Mouse (Mus musculus) CD4-positive, CD25-positive, alpha-beta regulatory T cell (primary cell): ENCODE results near the gene Capn1. TPM values are rescaled to one million over a fixed set of nuclear protein-coding genes. Genes with fewer than 3 reads are reported as not detected.

Experiments
- polyA plus RNA-seq: library from polyadenylated mRNA; unstranded; fragments of 100-300 nt; shearing (Covaris generic); gene quantifications from one replicate; pipeline ENCODE4 v1.2.1, GENCODE M21; 2017

The Capn1 gene
- polyA plus RNA-seq = 76.6 TPM

DNA sequence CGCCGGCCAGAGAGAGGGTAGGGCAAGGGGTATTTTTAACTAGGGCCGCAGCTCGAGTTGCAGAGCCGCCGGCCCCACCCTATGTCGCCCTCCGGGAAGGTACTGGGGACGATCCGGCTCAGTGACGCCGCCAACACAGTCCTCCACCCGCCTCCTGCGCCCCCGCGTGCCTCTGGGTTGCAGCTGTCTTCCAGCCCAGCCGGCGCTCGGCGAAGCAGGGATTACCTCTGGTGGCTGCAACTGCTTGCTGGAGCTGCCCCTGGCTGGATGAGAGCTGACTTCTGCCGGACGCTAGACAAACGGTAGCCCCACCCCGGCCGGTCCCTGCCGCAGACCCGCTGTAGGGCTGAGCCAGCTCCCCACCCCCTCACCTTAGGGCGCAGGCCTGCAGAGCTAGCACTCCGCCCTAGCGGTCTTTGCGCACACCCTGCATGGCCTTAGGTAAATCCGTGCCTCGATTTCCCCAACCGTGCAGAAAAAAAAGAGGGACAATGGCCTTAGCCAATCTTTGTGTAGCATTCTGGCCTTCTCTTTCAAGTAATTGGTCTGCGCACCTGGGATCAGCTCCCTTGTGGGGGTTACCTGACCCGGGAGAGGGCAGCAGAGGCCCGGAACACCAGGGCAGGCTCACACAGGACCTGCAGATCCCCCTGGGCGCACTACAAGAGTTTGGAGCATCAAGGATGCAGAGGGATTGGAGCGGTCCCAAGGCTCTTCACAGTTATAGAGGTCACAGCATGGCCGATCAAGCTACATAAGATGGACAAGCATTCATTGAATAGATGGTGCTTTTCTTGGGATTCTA lies at the start of gene Capn1:
Gene Capn1, minus strand, starts transcription at position 387 of the 805 bp plus-strand sequence.

DNA sequence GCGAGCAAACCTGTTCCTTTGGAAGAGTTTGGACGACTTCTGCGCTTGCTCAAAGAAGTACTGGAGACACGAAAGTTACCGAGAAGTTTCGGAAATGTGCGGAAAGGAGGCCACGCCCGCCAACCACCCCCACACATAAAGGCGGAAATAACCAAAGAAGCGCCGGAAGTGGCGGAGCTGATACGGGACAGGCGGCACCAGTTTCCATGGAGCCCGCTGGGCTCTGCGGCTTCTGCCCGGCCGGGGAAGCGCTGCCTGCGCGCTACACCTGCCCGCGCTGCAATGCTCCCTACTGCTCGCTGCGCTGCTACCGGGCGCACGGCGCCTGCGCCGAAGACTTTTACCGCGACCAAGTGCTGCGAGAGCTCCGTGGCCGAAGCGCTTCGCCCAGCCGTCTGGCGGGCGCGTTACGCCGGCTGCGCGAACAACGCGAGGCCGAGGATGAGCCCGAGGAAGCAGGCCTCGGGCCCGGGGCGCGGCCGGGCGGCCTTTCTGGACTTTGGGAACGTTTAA lies 45.4 kb upstream of the Capn1 start, which contains the start of gene Znhit2:
Gene Znhit2, plus strand, starts transcription at position 172 of the 513 bp plus-strand sequence.

DNA sequence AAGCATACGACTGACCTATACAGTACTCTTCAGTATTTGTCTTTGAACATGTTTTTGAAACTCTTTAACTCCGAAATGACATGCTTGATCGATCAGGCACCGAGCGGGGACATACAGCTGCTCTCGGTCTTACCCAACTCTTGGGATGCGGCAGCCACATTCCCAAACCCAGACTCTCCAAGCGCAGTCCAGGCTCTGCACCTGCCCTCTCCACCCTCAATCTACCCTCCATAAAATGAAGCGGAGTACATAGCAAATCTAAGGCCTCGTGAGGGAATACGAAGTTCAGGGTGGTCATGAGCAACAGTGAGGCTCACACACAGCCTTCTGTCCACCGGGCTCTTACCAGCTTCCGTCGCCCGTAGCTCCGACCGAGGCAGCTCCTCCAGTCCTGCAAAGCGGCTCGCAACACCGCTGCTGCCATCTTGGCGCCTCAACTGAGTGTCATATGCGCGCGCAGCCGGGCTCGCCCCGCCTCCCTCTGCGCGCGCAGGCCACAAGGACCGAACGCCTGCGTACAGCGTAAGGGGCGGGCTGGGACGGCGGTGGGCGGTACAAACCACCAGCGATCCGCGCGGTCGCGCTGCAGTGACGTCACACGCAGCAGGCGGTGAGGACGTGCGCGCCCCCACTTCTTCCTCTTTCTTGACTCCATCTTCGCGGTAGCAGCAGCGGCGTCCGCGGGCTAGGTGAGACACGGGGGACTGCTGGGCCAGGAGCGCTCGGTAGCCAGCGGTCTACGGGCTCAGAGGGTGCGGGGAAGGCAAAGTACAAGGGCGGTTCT lies 41.8 kb upstream of the Capn1 start, which contains the start of the genes Mrpl49 and Fau:
Gene Mrpl49, minus strand, starts transcription at position 473 of the 784 bp plus-strand sequence.
Gene Fau, plus strand, starts transcription at position 532 of the 784 bp plus-strand sequence.

DNA sequence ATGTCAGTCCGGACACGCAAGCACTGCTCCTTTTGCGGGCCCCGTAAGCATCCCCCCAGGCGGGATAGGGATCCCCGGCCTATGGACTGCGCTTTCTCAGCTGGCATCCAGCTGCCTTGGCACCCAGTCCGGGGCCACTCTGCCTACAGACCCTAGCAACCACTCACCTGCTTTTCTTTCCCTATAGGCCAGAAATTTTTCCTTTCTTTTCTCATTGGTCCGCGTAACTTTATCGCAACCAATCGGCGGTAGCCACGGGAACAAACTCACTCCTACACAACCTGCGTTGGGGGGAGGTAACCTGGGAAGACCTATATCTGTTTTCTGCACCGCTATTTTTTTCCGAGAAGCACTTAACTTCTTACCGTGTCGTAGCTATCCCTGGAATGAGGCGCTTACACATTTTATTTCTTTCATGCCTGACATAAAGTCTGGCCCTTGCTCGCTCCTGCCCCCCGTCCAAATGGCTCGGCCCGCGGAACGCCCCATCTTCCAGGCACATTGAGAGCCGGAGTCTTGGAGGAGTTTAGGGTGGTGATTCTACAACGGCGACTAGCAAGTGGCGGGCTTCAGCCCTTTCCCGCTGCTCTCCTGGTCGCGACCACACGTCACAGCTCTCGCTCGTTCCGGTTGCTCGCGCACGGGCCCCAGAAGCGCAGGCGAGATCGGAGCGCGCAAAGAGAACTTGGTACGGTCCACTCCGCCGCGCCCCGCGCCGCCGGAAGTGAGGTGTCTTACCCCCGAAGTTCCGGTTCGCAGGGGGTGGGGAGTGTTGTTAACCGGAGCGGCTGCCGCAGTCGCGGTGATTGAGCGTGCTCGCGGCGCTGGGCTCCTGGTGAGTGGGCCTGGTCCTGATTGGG lies 30.8 kb upstream of the Capn1 start, which contains the start of gene Syvn1:
Gene Syvn1, plus strand, starts transcription at position 283 of the 860 bp plus-strand sequence.

DNA sequence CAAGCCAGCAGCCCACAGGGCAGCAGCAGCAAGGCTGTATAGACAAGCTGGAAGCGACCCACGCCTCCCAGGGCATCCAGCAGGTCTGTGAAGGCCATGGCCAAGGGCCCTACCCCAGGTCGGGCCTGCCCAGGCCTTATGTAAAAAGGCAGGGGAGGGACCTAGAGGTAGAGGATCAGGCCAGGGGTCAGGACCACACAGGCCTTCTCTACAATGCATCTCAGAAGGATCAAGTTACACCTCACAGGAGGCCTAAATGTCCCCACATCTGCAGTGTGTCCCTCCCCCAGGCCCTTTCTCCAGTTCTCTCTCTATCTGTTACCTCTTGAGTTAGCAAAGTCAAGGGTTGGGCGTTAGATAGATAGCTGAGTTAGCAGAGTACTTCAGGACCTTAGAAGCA lies 29.7 kb downstream of the Capn1 start, which contains the start of gene Slc22a20:
Gene Slc22a20, minus strand, starts transcription at position 101 of the 400 bp plus-strand sequence.

GRCm38 (mm10) chr19:5963883-5964562 lies 51.7 kb downstream of the Capn1 start, which contains the start of gene Pola2:
TSS of gene Pola2 (minus strand) at chr19:5964202.

Other genes starting within 250 kb of the Capn1 start
- gene Scyl1, start 244.5 kb downstream of the Capn1 start, polyA plus RNA-seq = 66.3 TPM
- 290 TPM for gene Frmd8, start 140.6 kb downstream of the Capn1 start, polyA plus RNA-seq
- 41.9 TPM for gene Slc25a45, start 138.1 kb downstream of the Capn1 start, polyA plus RNA-seq
- gene Tigd3, start 121.7 kb downstream of the Capn1 start, polyA plus RNA-seq = 0.36 TPM
- 176 TPM for gene Dpf2, start 102.9 kb downstream of the Capn1 start, polyA plus RNA-seq
- 0.16 TPM for gene Cdc42ep2, start 91.1 kb downstream of the Capn1 start, polyA plus RNA-seq
- 46.0 TPM for gene Pola2, start 51.7 kb downstream of the Capn1 start, polyA plus RNA-seq
- gene Slc22a20, start 29.8 kb downstream of the Capn1 start, polyA plus RNA-seq = 0.10 TPM
- gene Syvn1, start 30.7 kb upstream of the Capn1 start, polyA plus RNA-seq = 49.6 TPM
- 43.3 TPM for gene Mrpl49, start 41.9 kb upstream of the Capn1 start, polyA plus RNA-seq
- 794 TPM for gene Fau, start 41.9 kb upstream of the Capn1 start, polyA plus RNA-seq
- 35.9 TPM for gene Znhit2, start 45.3 kb upstream of the Capn1 start, polyA plus RNA-seq
- 15.1 TPM for gene Tm7sf2, start 52.5 kb upstream of the Capn1 start, polyA plus RNA-seq
- 93.4 TPM for gene Vps51, start 61.3 kb upstream of the Capn1 start, polyA plus RNA-seq
- gene Tmem262, start 64.1 kb upstream of the Capn1 start, polyA plus RNA-seq = not detected
- 0.61 TPM for gene Gm28374, start 66.4 kb upstream of the Capn1 start, polyA plus RNA-seq
- 52.7 TPM for gene Zfpl1, start 69.1 kb upstream of the Capn1 start, polyA plus RNA-seq
- 2.2 TPM for gene Cdca5, start 69.1 kb upstream of the Capn1 start, polyA plus RNA-seq
- not detected for gene AC131692.1, start 78.5 kb upstream of the Capn1 start, polyA plus RNA-seq
- 0.20 TPM for gene Naaladl1, start 89.9 kb upstream of the Capn1 start, polyA plus RNA-seq
- 22.7 TPM for gene Sac3d1, start 102.8 kb upstream of the Capn1 start, polyA plus RNA-seq
- gene Snx15, start 112.4 kb upstream of the Capn1 start, polyA plus RNA-seq = 36.9 TPM
- gene Batf2, start 125.1 kb upstream of the Capn1 start, polyA plus RNA-seq = not detected
- 20.8 TPM for gene Arl2, start 125.7 kb upstream of the Capn1 start, polyA plus RNA-seq
- 0.16 TPM for gene Majin, start 168.5 kb upstream of the Capn1 start, polyA plus RNA-seq
- gene Gpha2, start 210.5 kb upstream of the Capn1 start, polyA plus RNA-seq = 0.30 TPM
- 20.2 TPM for gene Ppp2r5b, start 220.0 kb upstream of the Capn1 start, polyA plus RNA-seq
- gene Atg2a, start 225.8 kb upstream of the Capn1 start, polyA plus RNA-seq = 35.8 TPM